Mouse (Mus musculus): ENCODE measurements around the gene Gm13889. TPM values are rescaled to one million over a fixed set of nuclear protein-coding genes. Genes with fewer than 3 reads are reported as not detected.

The Gm13889 gene
- total and polyA plus RNA-seq, 2 experiments from 2014 or later: 9.0 to 41.6 TPM

DNA sequence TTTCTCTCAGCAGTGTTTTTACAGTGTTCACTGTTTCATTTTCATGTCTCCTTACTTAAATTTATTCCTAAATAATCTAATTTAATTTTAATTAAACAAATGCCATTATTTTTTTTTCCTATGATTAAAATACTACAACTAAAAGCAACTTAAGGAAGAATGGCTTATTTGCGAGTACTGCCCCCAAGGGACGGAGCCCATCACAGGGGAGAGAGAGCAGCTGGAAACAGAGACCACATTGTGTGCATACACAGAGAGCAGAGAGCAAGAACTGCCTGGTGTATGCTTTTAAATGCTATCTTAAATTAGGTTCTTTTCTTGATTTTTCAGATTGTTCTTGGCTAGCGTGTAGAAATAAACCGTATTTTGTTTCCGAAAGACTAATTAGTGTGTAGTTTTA, 10.0 kb downstream of the Gm13889 start:
- Histone ChIP-seq H3K4me3 (ENCODE audit: low read depth, low read length) (no peak overlapping the region), H3K27ac (ENCODE audit: low read depth) (no peak overlapping the region), H3K36me3 (replicated peaks; ENCODE audit: control insufficient read depth, insufficient read depth, low read length) (no peaks in the 10 kb centered on the region), H3K9me3 (replicated peaks; ENCODE audit: control insufficient read depth, low read length) (peaks cover 15% of the 10 kb centered on the region), H3K9ac (replicated peaks; ENCODE audit: low read depth, low read length) (no peak overlapping the region), H3K4me1 (ENCODE audit: control insufficient read depth, insufficient read depth) (0 out of 2 replicates have a peak, but pooled peaks cover 1% of the 10 kb centered on the region), H3K27me3 (ENCODE audit: control insufficient read depth, insufficient read depth, low read length) (no peaks in the 10 kb centered on the region), H3K4me2 (ENCODE audit: low read depth, low read length) (no peak overlapping the region)
- 51% methylated on average over 5 of the region's 5 CpGs for WGBS
- no peak for ATAC-seq (ENCODE audit: insufficient read depth, low read depth)
- TF ChIP-seq CTCF (IDR thresholded peaks at IDR 0.05; ENCODE audit: low read depth) (no peak), EP300 (IDR thresholded peaks at IDR 0.05; ENCODE audit: low read depth) (no peak)
- no peak for DNase-seq (ENCODE audit: low spot score)

DNA sequence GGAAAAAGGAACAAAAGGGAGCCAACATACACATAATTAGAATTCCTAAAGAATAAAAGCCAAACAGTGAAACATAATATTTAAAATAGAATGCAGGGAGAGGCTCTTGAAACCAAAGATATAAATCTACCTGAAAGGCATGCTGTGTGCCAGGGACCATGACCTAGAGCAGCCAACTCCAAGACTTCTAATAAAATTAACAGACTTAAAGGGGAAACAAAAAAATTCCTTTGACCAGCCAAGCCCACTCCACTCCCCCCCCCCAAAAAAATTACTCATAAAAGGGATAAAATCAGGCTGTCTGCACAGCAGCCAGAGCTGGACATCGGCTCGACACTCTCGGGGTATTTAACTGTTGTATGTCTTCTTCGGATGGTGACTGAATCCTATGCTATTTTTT, 12.1 kb downstream of the Gm13889 start:
- no peaks in the 10 kb centered on the region for H3K36me3 ChIP-seq (replicated peaks; ENCODE audit: control insufficient read depth, insufficient read depth, low read length)
- H3K4me2 ChIP-seq (ENCODE audit: low read depth, low read length): no peak overlapping the region
- no peak overlapping the region for H3K9ac ChIP-seq (replicated peaks; ENCODE audit: low read depth, low read length)
- H3K4me3 ChIP-seq (ENCODE audit: low read depth, low read length): no peak overlapping the region
- 0 out of 2 replicates have a peak, but pooled peaks cover 4% of the 10 kb centered on the region for H3K27me3 ChIP-seq (ENCODE audit: control insufficient read depth, insufficient read depth, low read length)
- ATAC-seq (ENCODE audit: insufficient read depth, low read depth) (no peak), DNase-seq (ENCODE audit: low spot score) (no peak)
- H3K4me1 ChIP-seq (ENCODE audit: control insufficient read depth, insufficient read depth): peaks cover 15% of the 10 kb centered on the region
- H3K27ac ChIP-seq (ENCODE audit: low read depth): no peak overlapping the region
- H3K9me3 ChIP-seq (replicated peaks; ENCODE audit: control insufficient read depth, low read length): peaks cover 15% of the 10 kb centered on the region
- no peak for TF ChIP-seq CTCF (IDR thresholded peaks at IDR 0.05; ENCODE audit: low read depth)
- no peak for TF ChIP-seq EP300 (IDR thresholded peaks at IDR 0.05; ENCODE audit: low read depth)
- WGBS: 93% methylated on average over 4 of the region's 4 CpGs

DNA sequence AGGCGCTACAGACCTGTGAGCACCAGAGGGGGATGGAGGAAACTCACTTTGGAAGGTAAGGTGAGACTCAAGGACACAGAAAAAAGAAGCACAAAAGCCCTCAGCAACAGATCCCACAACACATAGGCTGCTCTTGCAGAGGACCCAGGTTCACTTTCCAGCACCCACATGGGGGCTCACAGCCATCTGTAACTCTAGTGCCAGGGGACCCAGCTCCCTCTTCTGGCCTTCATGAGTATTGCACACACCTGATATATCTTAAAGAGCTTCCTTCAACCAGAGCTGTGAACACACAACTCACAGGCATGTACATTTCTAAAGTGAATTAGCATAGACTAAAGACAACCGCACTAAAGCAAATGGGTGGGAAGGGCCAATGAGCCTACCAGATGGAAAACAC, 12.9 kb downstream of the Gm13889 start:
- H3K9me3 ChIP-seq (replicated peaks; ENCODE audit: control insufficient read depth, low read length): peaks cover 13% of the 10 kb centered on the region
- TF ChIP-seq EP300 (IDR thresholded peaks at IDR 0.05; ENCODE audit: low read depth): no peak
- TF ChIP-seq CTCF (IDR thresholded peaks at IDR 0.05; ENCODE audit: low read depth): no peak
- WGBS: 91% methylated on average over 2 of the region's 2 CpGs
- H3K27me3 ChIP-seq (ENCODE audit: control insufficient read depth, insufficient read depth, low read length): 0 out of 2 replicates have a peak, but pooled peaks cover 4% of the 10 kb centered on the region
- ATAC-seq (ENCODE audit: insufficient read depth, low read depth) (no peak), DNase-seq (ENCODE audit: low spot score) (no peak)
- no peak overlapping the region for H3K4me3 ChIP-seq (ENCODE audit: low read depth, low read length)
- no peak overlapping the region for H3K27ac ChIP-seq (ENCODE audit: low read depth)
- H3K4me2 ChIP-seq (ENCODE audit: low read depth, low read length): no peak overlapping the region
- no peaks in the 10 kb centered on the region for H3K36me3 ChIP-seq (replicated peaks; ENCODE audit: control insufficient read depth, insufficient read depth, low read length)
- peaks cover 15% of the 10 kb centered on the region for H3K4me1 ChIP-seq (ENCODE audit: control insufficient read depth, insufficient read depth)
- H3K9ac ChIP-seq (replicated peaks; ENCODE audit: low read depth, low read length): no peak overlapping the region

DNA sequence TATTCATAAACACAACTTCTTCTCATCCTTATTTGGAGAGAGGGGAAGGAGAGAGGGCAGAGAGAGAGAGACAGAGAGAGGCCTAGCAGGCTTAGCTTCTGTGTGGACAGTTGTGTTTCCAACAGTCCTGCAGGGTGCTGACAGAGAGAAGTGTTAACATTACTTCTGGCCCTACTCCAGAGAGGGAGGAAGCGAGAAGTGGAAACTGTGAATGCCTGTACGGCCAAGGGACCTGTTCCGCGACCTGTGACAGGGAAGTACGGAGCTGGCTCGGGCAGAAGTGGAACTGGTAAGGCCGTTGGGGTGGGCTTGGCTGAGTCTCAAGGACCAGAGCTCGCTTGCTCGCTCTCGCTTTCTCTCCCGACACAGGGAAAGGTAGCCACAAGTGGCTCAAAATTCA, 15.3 kb downstream of the Gm13889 start:
- WGBS: 10% methylated on average over 11 of the region's 11 CpGs
- Histone ChIP-seq H3K4me3 (ENCODE audit: low read depth, low read length) (0 out of 2 replicates have a peak overlapping the region, but pooled peaks have one; percentile 2), H3K9ac (replicated peaks; ENCODE audit: low read depth, low read length) (no peak overlapping the region), H3K36me3 (replicated peaks; ENCODE audit: control insufficient read depth, insufficient read depth, low read length) (no peaks in the 10 kb centered on the region), H3K27me3 (ENCODE audit: control insufficient read depth, insufficient read depth, low read length) (0 out of 2 replicates have a peak, but pooled peaks cover 4% of the 10 kb centered on the region), H3K4me2 (ENCODE audit: low read depth, low read length) (peak overlapping the region; percentile 44), H3K4me1 (ENCODE audit: control insufficient read depth, insufficient read depth) (peaks cover 18% of the 10 kb centered on the region), H3K9me3 (replicated peaks; ENCODE audit: control insufficient read depth, low read length) (peaks cover 9% of the 10 kb centered on the region), H3K27ac (ENCODE audit: low read depth) (no peak overlapping the region)
- ATAC-seq (ENCODE audit: insufficient read depth, low read depth) (peak; percentile 79), DNase-seq (ENCODE audit: low spot score) (peak; percentile 78)
- TF ChIP-seq EP300 (IDR thresholded peaks at IDR 0.05; ENCODE audit: low read depth): no peak
- no peak for TF ChIP-seq CTCF (IDR thresholded peaks at IDR 0.05; ENCODE audit: low read depth)

DNA sequence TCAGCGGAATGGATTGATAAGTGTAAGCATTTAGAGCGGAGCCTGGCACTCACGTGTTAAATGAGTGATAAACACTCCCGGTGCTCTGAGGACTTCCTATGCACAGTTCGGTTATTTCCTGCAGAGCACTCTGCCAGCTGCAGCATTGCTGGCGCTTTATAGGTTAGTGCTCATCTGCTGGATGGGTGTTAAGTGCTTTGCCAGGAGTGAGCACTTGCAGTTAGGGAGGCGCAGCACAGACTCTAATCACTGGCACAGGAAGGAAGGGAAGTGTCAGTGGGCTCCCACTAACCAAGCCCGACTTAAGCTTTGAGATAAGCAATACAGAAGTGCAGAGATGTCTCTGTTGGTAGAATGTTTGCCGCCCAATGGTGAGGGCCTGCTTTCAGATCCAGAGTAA, 18.5 kb downstream of the Gm13889 start:
- no peak for DNase-seq (ENCODE audit: low spot score)
- 21% methylated on average over 9 of the region's 9 CpGs for WGBS
- peaks cover 18% of the 10 kb centered on the region for H3K4me1 ChIP-seq (ENCODE audit: control insufficient read depth, insufficient read depth)
- H3K27ac ChIP-seq (ENCODE audit: low read depth): no peak overlapping the region
- no peaks in the 10 kb centered on the region for H3K36me3 ChIP-seq (replicated peaks; ENCODE audit: control insufficient read depth, insufficient read depth, low read length)
- H3K4me2 ChIP-seq (ENCODE audit: low read depth, low read length): no peak overlapping the region
- H3K9ac ChIP-seq (replicated peaks; ENCODE audit: low read depth, low read length): no peak overlapping the region
- ATAC-seq (ENCODE audit: insufficient read depth, low read depth): peak; percentile 12; the same call in 1 of the 2 replicates
- H3K4me3 ChIP-seq (ENCODE audit: low read depth, low read length): no peak overlapping the region
- peaks cover 2% of the 10 kb centered on the region for H3K9me3 ChIP-seq (replicated peaks; ENCODE audit: control insufficient read depth, low read length)
- TF ChIP-seq EP300 (IDR thresholded peaks at IDR 0.05; ENCODE audit: low read depth) (no peak), CTCF (IDR thresholded peaks at IDR 0.05; ENCODE audit: low read depth) (no peak)
- 0 out of 2 replicates have a peak, but pooled peaks cover 7% of the 10 kb centered on the region for H3K27me3 ChIP-seq (ENCODE audit: control insufficient read depth, insufficient read depth, low read length)

DNA sequence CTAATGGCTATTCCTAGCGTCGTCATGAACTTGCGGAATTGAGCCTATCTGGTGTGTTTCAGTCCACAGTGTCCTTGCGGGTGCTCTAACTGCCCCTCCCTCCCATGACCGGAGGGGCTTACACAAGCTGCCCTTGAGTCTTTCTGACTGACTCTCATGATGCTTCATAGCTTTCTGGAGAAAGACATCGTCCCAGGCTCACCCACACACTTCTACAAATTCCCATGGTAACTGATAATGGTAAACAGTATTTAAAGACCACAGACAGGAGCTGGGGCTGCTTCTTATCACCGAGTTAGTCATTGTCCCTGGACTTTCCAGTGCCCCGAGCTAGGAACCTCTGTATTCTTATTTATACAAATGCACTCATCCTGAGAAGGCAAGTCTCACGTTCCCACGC, 28.1 kb downstream of the Gm13889 start:
- 50% methylated on average over 10 of the region's 10 CpGs for WGBS
- Histone ChIP-seq H3K27me3 (ENCODE audit: control insufficient read depth, insufficient read depth, low read length) (no peaks in the 10 kb centered on the region), H3K9me3 (replicated peaks; ENCODE audit: control insufficient read depth, low read length) (no peaks in the 10 kb centered on the region), H3K9ac (replicated peaks; ENCODE audit: low read depth, low read length) (no peak overlapping the region), H3K4me1 (ENCODE audit: control insufficient read depth, insufficient read depth) (no peaks in the 10 kb centered on the region), H3K36me3 (replicated peaks; ENCODE audit: control insufficient read depth, insufficient read depth, low read length) (no peaks in the 10 kb centered on the region), H3K4me3 (ENCODE audit: low read depth, low read length) (no peak overlapping the region), H3K27ac (ENCODE audit: low read depth) (no peak overlapping the region), H3K4me2 (ENCODE audit: low read depth, low read length) (no peak overlapping the region)
- DNase-seq (ENCODE audit: low spot score) (peak; percentile 26), ATAC-seq (ENCODE audit: insufficient read depth, low read depth) (no peak)
- TF ChIP-seq EP300 (IDR thresholded peaks at IDR 0.05; ENCODE audit: low read depth) (no peak), CTCF (IDR thresholded peaks at IDR 0.05; ENCODE audit: low read depth) (no peak)

Measured in heart, postnatal 0 days (tissue).